Mouse (Mus musculus): ENCODE data around the gene Snta1. TPM values are rescaled to one million over a fixed set of nuclear protein-coding genes. Genes with fewer than 3 reads are reported as not detected.

Gene Snta1
- polyA plus RNA-seq, 1 experiment from 2014 or later: 12.2 TPM

- Histone ChIP-seq H3K27me3 (ENCODE audit: insufficient read depth, low read length) (no peaks in the 10 kb centered on the region), H3K27ac (ENCODE audit: low read length) (no peak overlapping the region), H3K9me3 (ENCODE audit: low read length) (no peaks in the 10 kb centered on the region), H3K9ac (replicated peaks; ENCODE audit: low read length) (no peak overlapping the region), H3K36me3 (ENCODE audit: insufficient read depth, low read length) (peaks cover 5% of the 10 kb centered on the region; the same call in 1 of the 2 replicates), H3K4me1 (ENCODE audit: insufficient read depth, low read length) (no peaks in the 10 kb centered on the region), H3K4me2 (replicated peaks; ENCODE audit: low read depth, low read length) (no peak overlapping the region), H3K4me3 (ENCODE audit: low read length) (no peak overlapping the region)
- ATAC-seq (ENCODE audit: low FRiP score, low TSS enrichment): no peak
- 78% methylated on average over 4 of the region's 4 CpGs for WGBS
Measured at GRCm38 (mm10) chr2:154335572-154335971, 72.3 kb downstream of the Snta1 start.

DNA sequence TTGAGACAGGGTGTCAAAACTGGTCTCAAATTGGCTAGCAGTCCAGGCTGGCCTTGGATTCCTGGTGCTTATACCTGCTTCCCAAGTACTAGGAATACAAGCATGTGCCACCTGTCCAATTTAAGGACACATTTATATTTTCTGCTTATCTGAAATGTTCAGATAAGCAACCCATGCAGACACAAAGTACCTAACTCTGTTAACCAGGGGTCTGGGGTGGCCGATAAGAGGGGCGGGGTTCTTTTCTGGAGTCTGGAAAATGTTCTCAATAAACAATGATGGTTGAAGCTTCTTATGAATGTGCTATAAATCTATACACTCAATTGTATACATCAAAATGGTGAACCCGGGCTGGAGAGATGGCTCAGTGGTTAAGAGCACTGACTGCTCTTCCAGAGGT lies 81.0 kb downstream of the Snta1 start:
- no peak overlapping the region for H3K27ac ChIP-seq (ENCODE audit: low read length)
- no peak overlapping the region for H3K9ac ChIP-seq (replicated peaks; ENCODE audit: low read length)
- H3K4me2 ChIP-seq (replicated peaks; ENCODE audit: low read depth, low read length): no peak overlapping the region
- H3K9me3 ChIP-seq (ENCODE audit: low read length): no peaks in the 10 kb centered on the region
- H3K4me1 ChIP-seq (ENCODE audit: insufficient read depth, low read length): no peaks in the 10 kb centered on the region
- H3K27me3 ChIP-seq (ENCODE audit: insufficient read depth, low read length): no peaks in the 10 kb centered on the region
- H3K36me3 ChIP-seq (ENCODE audit: insufficient read depth, low read length): no peaks in the 10 kb centered on the region
- no peak overlapping the region for H3K4me3 ChIP-seq (ENCODE audit: low read length)
- WGBS: 82% methylated on average over 3 of the region's 3 CpGs
- no peak for ATAC-seq (ENCODE audit: low FRiP score, low TSS enrichment)

Other genes with a start within 250 kb of the Snta1 start
- not detected in 2 replicates for gene Bpifa5, start 245.5 kb downstream of the Snta1 start, polyA plus RNA-seq (2015; fragmentation: Nextera tagmentation; extraction: Ambion mirVana)
- not detected in 2 replicates for gene Bpifb1, start 217.3 kb downstream of the Snta1 start, polyA plus RNA-seq (2015; fragmentation: Nextera tagmentation; extraction: Ambion mirVana)
- 0.73 and 0.81 TPM in 2 replicates for gene Bpifb5, start 184.4 kb downstream of the Snta1 start, polyA plus RNA-seq (2015; fragmentation: Nextera tagmentation; extraction: Ambion mirVana)
- gene Bpifb9a, start 150.2 kb downstream of the Snta1 start, polyA plus RNA-seq (2015; fragmentation: Nextera tagmentation; extraction: Ambion mirVana): not detected in 2 replicates
- not detected in 2 replicates for gene Bpifb9b, start 100.9 kb downstream of the Snta1 start, polyA plus RNA-seq (2015; fragmentation: Nextera tagmentation; extraction: Ambion mirVana)
- 17.4 and 23.4 TPM in 2 replicates for gene Cdk5rap1, start 35.1 kb downstream of the Snta1 start, polyA plus RNA-seq (2015; fragmentation: Nextera tagmentation; extraction: Ambion mirVana)
- 44.2 and 48.3 TPM in 2 replicates for gene Cbfa2t2, start 28.4 kb upstream of the Snta1 start, polyA plus RNA-seq (2015; fragmentation: Nextera tagmentation; extraction: Ambion mirVana)
- gene 1700003F12Rik, start 139.0 kb upstream of the Snta1 start, polyA plus RNA-seq (2015; fragmentation: Nextera tagmentation; extraction: Ambion mirVana): 0.44 and 0.64 TPM in 2 replicates
- 0.20 and 0.27 TPM in 2 replicates for gene Actl10, start 143.7 kb upstream of the Snta1 start, polyA plus RNA-seq (2015; fragmentation: Nextera tagmentation; extraction: Ambion mirVana)
- 2.8 and 3.3 TPM in 2 replicates for gene Necab3, start 150.8 kb upstream of the Snta1 start, polyA plus RNA-seq (2015; fragmentation: Nextera tagmentation; extraction: Ambion mirVana)
- gene E2f1, start 161.8 kb upstream of the Snta1 start, polyA plus RNA-seq (2015; fragmentation: Nextera tagmentation; extraction: Ambion mirVana): 11.6 and 19.6 TPM in 2 replicates
- gene Pxmp4, start 195.6 kb upstream of the Snta1 start, polyA plus RNA-seq (2015; fragmentation: Nextera tagmentation; extraction: Ambion mirVana): 31.8 and 32.9 TPM in 2 replicates
- gene Zfp341, start 205.2 kb upstream of the Snta1 start, polyA plus RNA-seq (2015; fragmentation: Nextera tagmentation; extraction: Ambion mirVana): 1.2 and 1.3 TPM in 2 replicates
- gene 4930519P11Rik, start 205.3 kb upstream of the Snta1 start, polyA plus RNA-seq (2015; fragmentation: Nextera tagmentation; extraction: Ambion mirVana): 0.40 TPM in 1 of 2 replicates, not detected in the other
- 18.0 and 20.7 TPM in 2 replicates for gene Chmp4b, start 243.6 kb upstream of the Snta1 start, polyA plus RNA-seq (2015; fragmentation: Nextera tagmentation; extraction: Ambion mirVana)

Data from kidney, embryonic 16.5 days (tissue).